In the genomic region with DNA sequence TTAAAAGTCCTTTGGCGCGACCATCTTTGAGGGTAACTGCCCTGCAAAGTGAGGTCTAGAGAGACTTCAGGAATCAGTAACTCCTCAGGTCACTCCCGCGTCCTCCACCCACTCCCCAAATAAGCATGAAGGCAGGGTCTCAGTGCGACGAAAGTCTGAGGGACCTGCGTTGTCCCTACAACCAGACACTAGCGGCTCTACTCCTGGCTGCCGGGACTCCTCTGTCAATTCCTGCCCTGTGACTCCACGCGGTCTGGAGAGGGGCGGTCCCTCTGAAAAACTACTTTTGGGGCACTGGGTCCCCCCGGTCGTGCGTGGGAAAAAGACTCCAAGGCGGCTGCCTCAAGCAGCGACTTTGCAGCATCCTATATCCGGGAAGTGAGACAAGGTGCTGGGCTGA, we compare ENCODE assay signal across 26 mouse cellular contexts. TPM values are rescaled to one million over a fixed set of nuclear protein-coding genes. Genes with fewer than 3 reads are reported as not detected.
DNase-seq lines count a peak whose midpoint lies in the region; ATAC-seq lines count a peak whose summit lies in the region.
"Had no signal": no experiment of that assay in that cellular context is flagged by ENCODE, and none has a peak within 500 bp of the region (broad histone marks: within the 10 kb centered on the region; RNA-seq: fewer than 3 reads in every experiment).

No protein-coding gene starts in this region.

- ATAC-seq in heart, embryonic 12.5 days (ENCODE audit: insufficient number of reproducible peaks, low FRiP score) = no peak
- ATAC-seq in midbrain, embryonic 13.5 days = no peak
- ATAC-seq: inflammation-experienced regulatory T-cells, adult 6 months; lung, postnatal 0 days had no signal

- H3K9ac ChIP-seq in heart, embryonic 12.5 days = no peak overlapping the region
- H3K9ac ChIP-seq in midbrain, embryonic 13.5 days (replicated peaks) = no peak overlapping the region
- H3K9ac ChIP-seq: heart, embryonic 15.5 days had no signal

- H3K9me3 ChIP-seq in heart, embryonic 12.5 days (replicated peaks) = no peaks in the 10 kb centered on the region
- no peaks in the 10 kb centered on the region for H3K9me3 ChIP-seq in midbrain, embryonic 10.5 days (replicated peaks)
- H3K9me3 ChIP-seq in midbrain, embryonic 13.5 days = no peaks in the 10 kb centered on the region
- H3K9me3 ChIP-seq: forebrain, embryonic 10.5 days; heart, embryonic 15.5 days had no signal

- no peak overlapping the region for H3K4me3 ChIP-seq in heart, embryonic 12.5 days
- H3K4me3 ChIP-seq in midbrain, embryonic 10.5 days = no peak overlapping the region
- no peak overlapping the region for H3K4me3 ChIP-seq in midbrain, embryonic 13.5 days (replicated peaks)
- H3K4me3 ChIP-seq: forebrain, embryonic 10.5 days; gastrocnemius, adult 2 months; heart, embryonic 15.5 days; myocyte had no signal

- H3K36me3 ChIP-seq in heart, embryonic 12.5 days = no peaks in the 10 kb centered on the region
- H3K36me3 ChIP-seq in midbrain, embryonic 10.5 days = no peaks in the 10 kb centered on the region
- H3K36me3 ChIP-seq in midbrain, embryonic 13.5 days = no peaks in the 10 kb centered on the region
- H3K36me3 ChIP-seq: forebrain, embryonic 10.5 days; heart, embryonic 15.5 days had no signal

- H3K27me3 ChIP-seq in heart, embryonic 12.5 days (replicated peaks) = peaks cover 87% of the 10 kb centered on the region
- H3K27me3 ChIP-seq in midbrain, embryonic 10.5 days (ENCODE audit: low read depth, poor library complexity, severe bottlenecking) = peaks cover 100% of the 10 kb centered on the region
- H3K27me3 ChIP-seq in midbrain, embryonic 13.5 days = peaks cover 96% of the 10 kb centered on the region

- WGBS in heart, embryonic 12.5 days = under 1% methylated on average over 18 of the region's 18 CpGs
- WGBS in midbrain, embryonic 10.5 days = under 1% methylated on average over 18 of the region's 18 CpGs
- under 1% methylated on average over 18 of the region's 18 CpGs for WGBS in midbrain, embryonic 13.5 days

- intact Hi-C loops in heart, postnatal 25 days (cut with DNase I) = no loop called here

- H3K27ac ChIP-seq in heart, embryonic 12.5 days (ENCODE audit: poor library complexity, severe bottlenecking) = no peak overlapping the region
- H3K27ac ChIP-seq in midbrain, embryonic 10.5 days (replicated peaks) = no peak overlapping the region
- no peak overlapping the region for H3K27ac ChIP-seq in midbrain, embryonic 13.5 days
- H3K27ac ChIP-seq: forebrain, embryonic 10.5 days; gastrocnemius, adult 2 months; heart, embryonic 15.5 days had no signal

- 0 out of 2 replicates have a peak, but pooled peaks cover 2% of the 10 kb centered on the region for H3K4me1 ChIP-seq in heart, embryonic 12.5 days (replicated peaks)
- H3K4me1 ChIP-seq in midbrain, embryonic 10.5 days = no peaks in the 10 kb centered on the region
- H3K4me1 ChIP-seq in midbrain, embryonic 13.5 days (replicated peaks) = no peaks in the 10 kb centered on the region
- H3K4me1 ChIP-seq: forebrain, embryonic 10.5 days; heart, embryonic 15.5 days had no signal

- DNase-seq in heart, postnatal 25 days (ENCODE audit: low spot score) = no peak
- DNase-seq in midbrain, embryonic 10.5 days (ENCODE audit: low spot score) = peak; percentile 59
- DNase-seq in embryo, embryonic 9.5 days (ENCODE audit: extremely low spot score) = peak; percentile 64
- DNase-seq in layer of hippocampus, adult 9-11 months = no peak
- no peak for DNase-seq in right cerebral cortex, postnatal 36 days (ENCODE audit: low spot score in 2 of 2)
- DNase-seq: adrenal gland, adult 8-10 months; cerebellum, adult 9-10 months; gastrocnemius, adult 2 months; kidney, adult 9 months; liver; midbrain, embryonic 14.5 days; retina, postnatal 1 day; thymus, postnatal 25 days had no signal

- H3K4me2 ChIP-seq in heart, embryonic 12.5 days = peak overlapping the region; percentile 2; the same call in 1 of the 2 replicates
- H3K4me2 ChIP-seq in midbrain, embryonic 13.5 days (replicated peaks) = no peak overlapping the region
- H3K4me2 ChIP-seq: heart, embryonic 15.5 days had no signal

RNA-seq across cellular contexts. Expression of a gene that starts 10.9 kb away (rescaled TPM):
- polyA plus RNA-seq in heart, embryonic 12.5 days (2016; fragmentation: Nextera tagmentation; extraction: Ambion mirVana) = 0.18 TPM in 1 of 2 replicates, not detected in the other
- not detected for total RNA-seq in heart, postnatal 25 days (2021)
- not detected in 2 replicates for polyA plus RNA-seq in midbrain, embryonic 10.5 days (2016; fragmentation: Nextera tagmentation; extraction: Ambion mirVana)
- polyA plus RNA-seq in midbrain, embryonic 13.5 days (2015; fragmentation: Nextera tagmentation; extraction: Ambion mirVana) = not detected in 2 replicates
- total RNA-seq: adrenal gland, adult 8-10 months; gastrocnemius, adult 2 months; granulocyte monocyte progenitor cell, adult 5-6 weeks; hematopoietic stem cell, adult 5-6 weeks; layer of hippocampus, postnatal 10 days had no signal
- polyA plus RNA-seq: cortical plate, adult 2 months; forebrain, embryonic 10.5 days; heart, embryonic 15.5 days; inflammation-experienced regulatory T-cells, adult 6 months; liver, embryonic 16.5 days; lung, postnatal 0 days; midbrain, embryonic 14.5 days; small intestine, adult 2 months had no signal

RNA-seq across cellular contexts. Expression of a gene that starts 26.5 kb away (rescaled TPM):
- not detected in 2 replicates for polyA plus RNA-seq in heart, embryonic 12.5 days (2016; fragmentation: Nextera tagmentation; extraction: Ambion mirVana)
- total RNA-seq in heart, postnatal 25 days (2021) = not detected
- not detected in 2 replicates for polyA plus RNA-seq in midbrain, embryonic 10.5 days (2016; fragmentation: Nextera tagmentation; extraction: Ambion mirVana)
- polyA plus RNA-seq in midbrain, embryonic 13.5 days (2015; fragmentation: Nextera tagmentation; extraction: Ambion mirVana) = not detected in 2 replicates
- total RNA-seq: adrenal gland, adult 8-10 months; gastrocnemius, adult 2 months; granulocyte monocyte progenitor cell, adult 5-6 weeks; hematopoietic stem cell, adult 5-6 weeks; layer of hippocampus, postnatal 10 days had no signal
- polyA plus RNA-seq: cortical plate, adult 2 months; forebrain, embryonic 10.5 days; heart, embryonic 15.5 days; inflammation-experienced regulatory T-cells, adult 6 months; liver, embryonic 16.5 days; lung, postnatal 0 days; midbrain, embryonic 14.5 days; small intestine, adult 2 months had no signal

RNA-seq across cellular contexts. Expression of a gene that starts 44.2 kb away (rescaled TPM):
- not detected in 2 replicates for polyA plus RNA-seq in heart, embryonic 12.5 days (2016; fragmentation: Nextera tagmentation; extraction: Ambion mirVana)
- total RNA-seq in heart, postnatal 25 days (2021) = not detected
- not detected in 2 replicates for polyA plus RNA-seq in midbrain, embryonic 10.5 days (2016; fragmentation: Nextera tagmentation; extraction: Ambion mirVana)
- not detected in 2 replicates for polyA plus RNA-seq in midbrain, embryonic 13.5 days (2015; fragmentation: Nextera tagmentation; extraction: Ambion mirVana)
- total RNA-seq: adrenal gland, adult 8-10 months; granulocyte monocyte progenitor cell, adult 5-6 weeks; hematopoietic stem cell, adult 5-6 weeks; layer of hippocampus, postnatal 10 days had no signal
- polyA plus RNA-seq: cortical plate, adult 2 months; forebrain, embryonic 10.5 days; heart, embryonic 15.5 days; inflammation-experienced regulatory T-cells, adult 6 months; liver, embryonic 16.5 days; lung, postnatal 0 days; midbrain, embryonic 14.5 days; small intestine, adult 2 months had no signal

RNA-seq across cellular contexts. Expression of a gene that starts 56.6 kb away (rescaled TPM):
- polyA plus RNA-seq in heart, embryonic 12.5 days (2016; fragmentation: Nextera tagmentation; extraction: Ambion mirVana) = not detected in 2 replicates
- total RNA-seq in heart, postnatal 25 days (2021) = not detected
- not detected in 2 replicates for polyA plus RNA-seq in midbrain, embryonic 10.5 days (2016; fragmentation: Nextera tagmentation; extraction: Ambion mirVana)
- polyA plus RNA-seq in midbrain, embryonic 13.5 days (2015; fragmentation: Nextera tagmentation; extraction: Ambion mirVana) = not detected in 2 replicates
- total RNA-seq: granulocyte monocyte progenitor cell, adult 5-6 weeks; hematopoietic stem cell, adult 5-6 weeks; layer of hippocampus, postnatal 10 days had no signal
- polyA plus RNA-seq: cortical plate, adult 2 months; forebrain, embryonic 10.5 days; heart, embryonic 15.5 days; inflammation-experienced regulatory T-cells, adult 6 months; liver, embryonic 16.5 days; lung, postnatal 0 days; midbrain, embryonic 14.5 days; small intestine, adult 2 months had no signal

RNA-seq across cellular contexts. Expression of a gene that starts 57.2 kb away (rescaled TPM):
- 0.38 and 0.39 TPM in 2 replicates for polyA plus RNA-seq in heart, embryonic 12.5 days (2016; fragmentation: Nextera tagmentation; extraction: Ambion mirVana)
- total RNA-seq in heart, postnatal 25 days (2021) = not detected
- 0.04 and 0.06 TPM in 2 replicates for polyA plus RNA-seq in midbrain, embryonic 10.5 days (2016; fragmentation: Nextera tagmentation; extraction: Ambion mirVana)
- polyA plus RNA-seq in midbrain, embryonic 13.5 days (2015; fragmentation: Nextera tagmentation; extraction: Ambion mirVana) = 0.09 TPM in 1 of 2 replicates, not detected in the other
- total RNA-seq: granulocyte monocyte progenitor cell, adult 5-6 weeks; hematopoietic stem cell, adult 5-6 weeks; layer of hippocampus, postnatal 10 days had no signal
- polyA plus RNA-seq: cortical plate, adult 2 months; forebrain, embryonic 10.5 days; inflammation-experienced regulatory T-cells, adult 6 months; lung, postnatal 0 days had no signal

Comparison
In these comparisons a context has a peak if more than half of its experiments do, and no peak if none do; other contexts are left out.
1. DNase-seq: peak in midbrain, embryonic 10.5 days (single experiment) and embryo, embryonic 9.5 days (single experiment); none in heart, postnatal 25 days (single experiment), layer of hippocampus, adult 9-11 months (single experiment) and right cerebral cortex, postnatal 36 days (0 of 2).